17 mouse cellular contexts compared by ENCODE assay signal in the genomic region with DNA sequence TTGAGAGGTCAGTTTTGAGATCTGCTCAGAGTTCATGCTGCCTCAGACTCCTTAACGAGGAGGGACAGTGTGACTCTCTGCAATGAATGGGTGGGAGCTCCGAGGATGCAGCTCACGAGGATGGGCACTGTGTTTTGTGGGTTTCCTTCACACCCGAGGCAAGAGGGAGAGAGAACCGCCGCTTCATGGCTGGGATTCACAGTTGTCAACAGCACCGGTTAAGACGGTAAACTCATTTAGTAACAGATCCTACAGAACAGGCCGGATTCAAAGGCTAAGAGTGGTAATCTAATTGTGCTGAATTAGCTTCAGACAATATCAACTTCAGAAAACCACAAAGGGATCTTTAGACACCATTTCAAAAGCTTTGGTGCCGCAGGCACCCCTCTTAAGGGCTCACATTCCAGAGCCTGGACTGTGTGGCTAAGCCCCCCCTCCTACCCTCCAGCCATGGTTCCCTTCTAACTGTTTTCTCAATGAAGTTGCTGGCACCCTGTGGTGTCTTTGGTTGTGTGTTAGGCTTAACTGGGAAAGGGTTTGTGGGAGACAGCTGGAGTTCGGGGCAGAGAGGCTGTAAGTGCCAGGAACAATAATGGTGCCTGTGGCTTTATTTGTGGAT. TPM values are rescaled to one million over a fixed set of nuclear protein-coding genes. Genes with fewer than 3 reads are reported as not detected.
DNase-seq lines count a peak whose midpoint lies in the region; ATAC-seq lines count a peak whose summit lies in the region.
"Had no signal": no experiment of that assay in that cellular context is flagged by ENCODE, and none has a peak within 500 bp of the region (broad histone marks: within the 10 kb centered on the region; RNA-seq: fewer than 3 reads in every experiment).

No protein-coding gene starts in this region.

- H3K4me2 ChIP-seq in forebrain, embryonic 11.5 days (ENCODE audit: low read depth, low read length, severe bottlenecking), result peak overlapping the region; percentile 15; the same call in 1 of the 2 replicates
- no peak overlapping the region for H3K4me2 ChIP-seq in forebrain, embryonic 15.5 days (replicated peaks)
- no peak overlapping the region for H3K4me2 ChIP-seq in liver, embryonic 11.5 days
- H3K4me2 ChIP-seq: embryonic facial prominence, embryonic 12.5 days; heart, embryonic 13.5 days; lung, embryonic 15.5 days had no signal

- DNase-seq in forebrain, embryonic 11.5 days (ENCODE audit: low spot score), result peak; percentile 66
- DNase-seq in R1 (ENCODE audit: low read depth, low spot score), result peak; percentile 65
- peak; percentile 9 for DNase-seq in embryonic facial prominence, embryonic 10.5 days (ENCODE audit: low spot score)
- DNase-seq in mesoderm, embryonic 11.5 days (ENCODE audit: low read depth, low spot score), result peak; percentile 69
- DNase-seq in liver, embryonic 11.5 days (ENCODE audit: low spot score), result no peak
- no peak for DNase-seq in gastrocnemius, postnatal 4 days (ENCODE audit: low spot score in 2 of 2)
- DNase-seq in adrenal gland, postnatal 14 days, result no peak
- DNase-seq: adrenal gland, postnatal 10 days; kidney, adult 9 months; thymus, adult 18-20 months had no signal

- no peaks in the 10 kb centered on the region for H3K36me3 ChIP-seq in forebrain, embryonic 11.5 days (ENCODE audit: control insufficient read depth, insufficient read depth, low read length)
- H3K36me3 ChIP-seq in forebrain, embryonic 15.5 days, result no peaks in the 10 kb centered on the region
- no peaks in the 10 kb centered on the region for H3K36me3 ChIP-seq in embryonic facial prominence, embryonic 10.5 days (replicated peaks)
- no peaks in the 10 kb centered on the region for H3K36me3 ChIP-seq in liver, embryonic 11.5 days (ENCODE audit: control insufficient read depth, insufficient read depth, low read length)
- H3K36me3 ChIP-seq: embryonic facial prominence, embryonic 12.5 days; heart, embryonic 13.5 days; lung, embryonic 15.5 days had no signal

- 0% methylated on average over 11 of the region's 11 CpGs for WGBS in forebrain, embryonic 11.5 days
- under 1% methylated on average over 11 of the region's 11 CpGs for WGBS in forebrain, embryonic 15.5 days
- 2% methylated on average over 11 of the region's 11 CpGs for WGBS in embryonic facial prominence, embryonic 10.5 days
- WGBS in liver, embryonic 11.5 days, result 18% methylated on average over 11 of the region's 11 CpGs

- H3K27ac ChIP-seq in forebrain, embryonic 11.5 days (ENCODE audit: low read depth, low read length), result no peak overlapping the region
- H3K27ac ChIP-seq in forebrain, embryonic 15.5 days (replicated peaks), result no peak overlapping the region
- H3K27ac ChIP-seq in embryonic facial prominence, embryonic 10.5 days (replicated peaks), result no peak overlapping the region
- H3K27ac ChIP-seq in liver, embryonic 11.5 days (ENCODE audit: low read depth, low read length), result no peak overlapping the region
- H3K27ac ChIP-seq: embryonic facial prominence, embryonic 12.5 days; heart, embryonic 13.5 days; lung, embryonic 15.5 days had no signal

- H3K9ac ChIP-seq in forebrain, embryonic 11.5 days (ENCODE audit: low read length), result no peak overlapping the region
- no peak overlapping the region for H3K9ac ChIP-seq in forebrain, embryonic 15.5 days (replicated peaks)
- H3K9ac ChIP-seq in liver, embryonic 11.5 days (ENCODE audit: low read depth, low read length), result no peak overlapping the region
- H3K9ac ChIP-seq: embryonic facial prominence, embryonic 12.5 days; heart, embryonic 13.5 days; lung, embryonic 15.5 days had no signal

- ATAC-seq in forebrain, embryonic 11.5 days (replicated peaks; ENCODE audit: low FRiP score), result peak; percentile 82
- no peak for ATAC-seq in forebrain, embryonic 15.5 days (replicated peaks)
- ATAC-seq in liver, embryonic 11.5 days (replicated peaks; ENCODE audit: low FRiP score), result no peak

- peaks cover 40% of the 10 kb centered on the region for H3K27me3 ChIP-seq in forebrain, embryonic 11.5 days (ENCODE audit: control insufficient read depth, insufficient read depth, low read length)
- peaks cover 40% of the 10 kb centered on the region for H3K27me3 ChIP-seq in forebrain, embryonic 15.5 days
- H3K27me3 ChIP-seq in embryonic facial prominence, embryonic 10.5 days (replicated peaks; ENCODE audit: low read depth, poor library complexity, severe bottlenecking), result peaks cover 44% of the 10 kb centered on the region
- H3K27me3 ChIP-seq in liver, embryonic 11.5 days (replicated peaks; ENCODE audit: control insufficient read depth, insufficient read depth, low read length), result no peaks in the 10 kb centered on the region; the same call in 1 of the 2 replicates
- H3K27me3 ChIP-seq: embryonic facial prominence, embryonic 12.5 days; lung, embryonic 15.5 days had no signal

- H3K4me1 ChIP-seq in forebrain, embryonic 11.5 days (replicated peaks; ENCODE audit: control insufficient read depth, insufficient read depth, low read length), result peaks cover 2% of the 10 kb centered on the region; the same call in 1 of the 2 replicates
- peaks cover 5% of the 10 kb centered on the region; the same call in 1 of the 2 replicates for H3K4me1 ChIP-seq in forebrain, embryonic 15.5 days
- H3K4me1 ChIP-seq in embryonic facial prominence, embryonic 10.5 days, result peaks cover 2% of the 10 kb centered on the region; the same call in 1 of the 2 replicates
- no peaks in the 10 kb centered on the region for H3K4me1 ChIP-seq in liver, embryonic 11.5 days (replicated peaks; ENCODE audit: control insufficient read depth, insufficient read depth, low read length)
- H3K4me1 ChIP-seq: embryonic facial prominence, embryonic 12.5 days; heart, embryonic 13.5 days; lung, embryonic 15.5 days had no signal

- no peaks in the 10 kb centered on the region for H3K9me3 ChIP-seq in forebrain, embryonic 11.5 days (ENCODE audit: control insufficient read depth, low read length)
- H3K9me3 ChIP-seq in forebrain, embryonic 15.5 days, result no peaks in the 10 kb centered on the region
- no peaks in the 10 kb centered on the region for H3K9me3 ChIP-seq in embryonic facial prominence, embryonic 10.5 days
- no peaks in the 10 kb centered on the region for H3K9me3 ChIP-seq in liver, embryonic 11.5 days (ENCODE audit: control insufficient read depth, low read length)
- H3K9me3 ChIP-seq: embryonic facial prominence, embryonic 12.5 days; heart, embryonic 13.5 days; lung, embryonic 15.5 days had no signal

- no peak overlapping the region for H3K4me3 ChIP-seq in forebrain, embryonic 11.5 days (ENCODE audit: low read depth, low read length)
- H3K4me3 ChIP-seq in forebrain, embryonic 15.5 days, result no peak overlapping the region
- no peak overlapping the region; the same call in 1 of the 2 replicates for H3K4me3 ChIP-seq in embryonic facial prominence, embryonic 10.5 days
- H3K4me3 ChIP-seq in liver, embryonic 11.5 days (ENCODE audit: low read depth, low read length), result no peak overlapping the region
- H3K4me3 ChIP-seq: embryonic facial prominence, embryonic 12.5 days; heart, embryonic 13.5 days; lung, embryonic 15.5 days had no signal

RNA-seq across cellular contexts. Expression of gene Glra1, which starts 6.4 kb away (rescaled TPM):
- not detected in 2 replicates for polyA plus RNA-seq in forebrain, embryonic 11.5 days (2014; fragmentation: Nextera tagmentation; extraction: Ambion mirVana)
- polyA plus RNA-seq in forebrain, embryonic 15.5 days (2015; fragmentation: Nextera tagmentation; extraction: Ambion mirVana), result not detected in 2 replicates
- 0.39 and 1.3 TPM in 2 replicates for polyA plus RNA-seq in embryonic facial prominence, embryonic 10.5 days (2016; fragmentation: Nextera tagmentation; extraction: Ambion mirVana)
- polyA plus RNA-seq in liver, embryonic 11.5 days (2014; fragmentation: Nextera tagmentation; extraction: Ambion mirVana), result not detected in 2 replicates
- not detected for total RNA-seq in gastrocnemius, postnatal 4 days (2021)
- total RNA-seq in adrenal gland, postnatal 14 days (2021), result not detected in 2 replicates
- total RNA-seq: adrenal gland, postnatal 10 days; gastrocnemius, adult 8-10 months; liver, adult 2 months; megakaryocyte progenitor cell, adult 5-6 weeks had no signal
- polyA plus RNA-seq: embryonic facial prominence, embryonic 12.5 days; heart, embryonic 13.5 days; liver, adult 2 months; lung, embryonic 15.5 days had no signal

Comparison
In these comparisons a context has a peak if more than half of its experiments do, and no peak if none do; other contexts are left out.
1. DNase-seq: peak in forebrain, embryonic 11.5 days (single experiment), R1 (single experiment), embryonic facial prominence, embryonic 10.5 days (single experiment) and mesoderm, embryonic 11.5 days (single experiment); none in liver, embryonic 11.5 days (single experiment), gastrocnemius, postnatal 4 days (0 of 2) and adrenal gland, postnatal 14 days (single experiment).